Mouse (Mus musculus): ENCODE measurements around the gene Cdk7. TPM values are rescaled to one million over a fixed set of nuclear protein-coding genes. Genes with fewer than 3 reads are reported as not detected.
"Not testable (repeated sequence)": the region's sequence is repeated elsewhere in the genome, so short reads cannot be mapped to it uniquely, and the experiment has no call there.

Gene Cdk7
- polyA plus RNA-seq, 1 experiment from 2014 or later, result 83.0 TPM

DNA sequence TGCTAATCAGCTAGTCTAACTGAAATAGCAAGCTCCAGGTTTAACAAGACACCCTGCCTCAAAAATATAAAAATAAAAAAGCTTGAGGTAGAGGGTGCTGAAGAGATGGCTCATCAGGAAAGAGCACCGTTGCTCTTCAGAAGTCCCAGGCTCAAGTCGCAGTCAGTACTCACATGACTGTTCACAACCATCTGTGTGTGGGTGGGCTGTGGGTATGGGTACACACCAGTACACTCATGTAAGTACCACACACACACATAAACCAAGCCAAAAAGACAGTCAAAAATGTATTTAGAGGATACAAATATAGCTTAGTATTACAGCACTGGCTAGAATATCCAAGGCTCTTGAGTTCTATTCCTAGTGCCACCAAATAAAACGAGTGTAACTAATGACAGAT is 15.4 kb upstream of the Cdk7 start:
- H3K4me3 ChIP-seq, result no peak overlapping the region
- no peak for DNase-seq (ENCODE audit: low spot score)
- no peak overlapping the region for H3K27ac ChIP-seq
- H3K4me1 ChIP-seq (replicated peaks), result peaks cover 14% of the 10 kb centered on the region
- H3K9me3 ChIP-seq, result no peaks in the 10 kb centered on the region
- H3K36me3 ChIP-seq, result no peaks in the 10 kb centered on the region
- no peaks in the 10 kb centered on the region for H3K27me3 ChIP-seq (ENCODE audit: insufficient read depth, poor library complexity, severe bottlenecking)
- 83% methylated on average over 3 of the region's 3 CpGs for WGBS

DNA sequence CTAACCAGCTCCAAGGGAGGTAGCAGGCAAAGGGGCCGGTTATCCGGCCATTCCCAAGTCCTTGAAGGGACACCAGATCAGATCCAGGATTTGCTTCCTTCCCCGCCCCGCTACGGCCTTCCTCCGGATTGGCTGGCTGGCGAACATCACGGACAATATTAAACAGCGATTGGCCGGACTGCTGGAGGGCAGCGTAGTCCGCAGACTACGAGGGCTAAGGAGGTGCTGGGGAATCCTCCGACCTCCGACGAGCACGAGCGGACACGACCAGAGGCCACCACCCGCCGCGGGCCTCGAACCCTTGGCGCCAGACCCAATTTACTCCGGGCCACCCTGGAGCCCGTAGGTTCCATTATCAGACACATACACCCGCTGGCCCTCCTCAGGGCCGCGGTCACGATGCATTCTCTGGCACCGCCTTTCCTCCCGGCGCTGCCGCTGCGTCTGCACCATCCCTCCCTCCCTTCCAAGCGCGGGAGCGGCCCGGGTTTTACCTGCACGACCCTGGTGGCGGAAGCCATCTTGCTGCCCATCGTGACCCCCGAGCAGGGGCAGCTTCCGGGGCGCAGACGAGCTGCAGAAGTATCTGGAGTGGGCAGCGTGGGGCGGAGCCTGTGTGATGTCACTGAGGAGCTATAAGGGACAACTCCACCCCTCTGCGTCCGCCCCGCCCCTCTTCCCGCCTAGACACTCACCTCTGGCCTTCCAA is 13.5 kb upstream of the Cdk7 start, which contains the start of gene Mrps36:
Gene Mrps36 (minus strand): TSS at position 624 of the 709 bp plus-strand sequence.
- Histone ChIP-seq H3K4me3 (peak within 1 kb of the TSS; percentile 78), H3K4me1 (replicated peaks) (peaks cover 14% of the 10 kb centered on the region), H3K36me3 (peaks cover 7% of the 10 kb centered on the region; the same call in 1 of the 2 replicates), H3K27me3 (ENCODE audit: insufficient read depth, poor library complexity, severe bottlenecking) (no peaks in the 10 kb centered on the region), H3K27ac (peak within 1 kb of the TSS; percentile 96), H3K9me3 (no peaks in the 10 kb centered on the region)
- under 1% methylated on average over 52 of the region's 52 CpGs for WGBS
- peak; percentile 94 for DNase-seq (ENCODE audit: low spot score)

DNA sequence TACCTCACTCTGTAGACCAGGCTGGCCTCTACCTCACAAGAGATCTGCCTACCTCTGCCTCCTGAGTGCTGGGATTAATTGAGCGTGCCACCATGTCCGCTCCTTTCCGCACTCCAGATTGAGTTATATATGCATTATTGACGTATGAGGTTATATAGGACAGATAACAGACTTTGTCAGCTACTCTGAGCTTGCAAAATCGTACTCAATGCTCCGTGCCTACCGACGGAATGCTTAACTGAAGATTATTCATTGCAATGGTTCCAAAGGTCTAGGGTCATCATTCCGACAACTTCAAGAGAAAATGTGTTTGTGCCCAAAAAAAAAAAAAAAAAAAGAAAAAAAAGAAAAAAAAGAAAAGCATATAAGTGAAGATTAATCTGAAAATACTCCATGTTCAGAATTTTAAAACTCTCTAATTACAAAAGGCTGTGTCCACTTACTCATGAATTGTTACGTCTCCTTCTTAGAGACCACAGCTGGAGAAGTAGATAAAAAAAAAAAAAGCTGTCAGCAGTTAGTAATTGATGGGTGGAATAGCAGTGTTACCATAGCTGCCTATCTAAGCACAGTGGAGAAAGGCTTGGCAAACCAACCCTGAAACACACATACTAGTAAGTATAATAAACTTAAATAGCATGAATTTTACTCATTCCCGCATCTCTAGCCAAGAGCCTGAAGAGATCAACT is 12.8 kb upstream of the Cdk7 start:
- Histone ChIP-seq H3K4me1 (replicated peaks) (peaks cover 14% of the 10 kb centered on the region), H3K27ac (peak overlapping the region; percentile 96), H3K4me3 (peak overlapping the region; percentile 78), H3K27me3 (ENCODE audit: insufficient read depth, poor library complexity, severe bottlenecking) (no peaks in the 10 kb centered on the region), H3K9me3 (no peaks in the 10 kb centered on the region), H3K36me3 (peaks cover 11% of the 10 kb centered on the region)
- 70% methylated on average over 11 of the region's 11 CpGs for whole genome bisulfite sequencing
- DNase-seq (ENCODE audit: low spot score), result no peak

DNA sequence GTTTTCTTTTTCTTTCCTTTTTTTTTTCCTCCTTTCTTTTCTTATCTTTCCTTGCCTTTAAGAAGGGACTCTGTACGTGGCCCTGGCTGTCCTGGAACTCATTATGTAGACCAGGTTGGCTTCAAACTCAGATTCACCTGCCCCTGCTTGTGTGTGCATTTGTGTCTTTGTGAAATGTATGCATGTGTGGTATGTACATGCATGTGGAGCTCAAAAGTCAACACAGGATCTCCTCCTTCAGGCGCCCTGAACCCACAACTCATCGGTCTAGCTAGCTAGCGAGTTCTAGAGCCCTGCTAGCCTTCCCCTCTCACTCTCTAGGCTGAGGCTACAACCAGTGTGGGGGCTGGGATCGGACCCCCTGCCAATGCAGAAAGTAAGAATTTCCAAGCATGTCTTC is 12.1 kb upstream of the Cdk7 start:
- Histone ChIP-seq H3K4me3 (no peak overlapping the region), H3K27ac (no peak overlapping the region), H3K9me3 (no peaks in the 10 kb centered on the region), H3K27me3 (ENCODE audit: insufficient read depth, poor library complexity, severe bottlenecking) (no peaks in the 10 kb centered on the region), H3K4me1 (replicated peaks) (peaks cover 14% of the 10 kb centered on the region), H3K36me3 (peaks cover 17% of the 10 kb centered on the region)
- WGBS, result 92% methylated on average over 5 of the region's 5 CpGs
- no peak for DNase-seq (ENCODE audit: low spot score)

DNA sequence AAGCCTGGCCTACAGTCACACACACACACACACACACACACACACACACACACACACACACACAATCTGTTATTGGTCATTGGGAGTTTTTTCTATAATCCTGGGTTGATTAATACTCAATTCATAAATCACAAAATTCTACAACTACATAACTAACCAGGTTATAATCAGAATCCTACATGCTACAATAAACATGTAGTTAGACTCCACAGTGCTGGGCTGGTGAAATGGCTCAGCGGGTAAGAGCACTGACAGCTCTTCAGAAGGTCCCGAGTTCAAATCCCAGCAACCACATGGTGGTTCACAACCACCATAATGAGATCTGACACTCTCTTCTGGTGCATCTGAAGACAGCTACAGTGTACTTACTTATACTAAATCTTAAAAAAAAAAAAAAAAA is 2.0 kb upstream of the Cdk7 start:
- Histone ChIP-seq H3K9me3 (no peaks in the 10 kb centered on the region), H3K4me1 (replicated peaks) (peaks cover 14% of the 10 kb centered on the region), H3K27me3 (ENCODE audit: insufficient read depth, poor library complexity, severe bottlenecking) (no peaks in the 10 kb centered on the region), H3K27ac (no peak overlapping the region), H3K36me3 (peaks cover 43% of the 10 kb centered on the region), H3K4me3 (no peak overlapping the region)
- no peak for DNase-seq (ENCODE audit: low spot score)
- 95% methylated on average over 2 of the region's 2 CpGs for WGBS

DNA sequence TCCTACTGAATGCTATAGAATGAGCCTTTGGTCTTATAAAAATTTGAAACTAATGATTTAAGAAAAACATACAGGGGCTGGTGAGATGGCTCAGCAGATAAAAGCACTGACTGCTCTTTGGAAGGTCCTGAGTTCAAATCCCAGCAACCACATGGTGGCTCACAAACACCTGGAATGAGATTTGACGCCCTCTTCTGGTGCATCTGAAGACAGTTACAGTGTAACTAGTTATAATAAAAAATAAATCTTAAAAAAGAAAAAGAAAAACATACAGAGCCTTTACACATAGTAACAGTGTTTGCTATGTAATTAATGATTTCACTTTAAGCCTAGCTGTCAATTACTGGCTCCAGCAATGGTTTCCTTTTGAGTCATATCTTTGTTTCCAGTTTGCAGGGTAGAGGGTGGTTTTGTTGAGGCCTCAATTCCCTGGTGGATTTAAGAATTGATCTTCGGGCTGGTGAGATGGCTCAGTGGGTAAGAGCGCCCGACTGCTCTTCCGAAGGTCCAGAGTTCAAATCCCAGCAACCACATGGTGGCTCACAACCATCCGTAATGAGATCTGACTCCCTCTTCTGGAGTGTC is 815 bp upstream of the Cdk7 start:
- Histone ChIP-seq H3K4me1 (replicated peaks) (peaks cover 14% of the 10 kb centered on the region), H3K36me3 (peaks cover 48% of the 10 kb centered on the region), H3K27ac (peak overlapping the region; percentile 94), H3K4me3 (0 out of 2 replicates have a peak overlapping the region, but pooled peaks have one; percentile 92)
- H3K9me3 ChIP-seq; H3K27me3 ChIP-seq (ENCODE audit: insufficient read depth, poor library complexity, severe bottlenecking); DNase-seq (ENCODE audit: low spot score): not testable (repeated sequence)
- WGBS, result 91% methylated on average over 6 of the region's 6 CpGs

DNA sequence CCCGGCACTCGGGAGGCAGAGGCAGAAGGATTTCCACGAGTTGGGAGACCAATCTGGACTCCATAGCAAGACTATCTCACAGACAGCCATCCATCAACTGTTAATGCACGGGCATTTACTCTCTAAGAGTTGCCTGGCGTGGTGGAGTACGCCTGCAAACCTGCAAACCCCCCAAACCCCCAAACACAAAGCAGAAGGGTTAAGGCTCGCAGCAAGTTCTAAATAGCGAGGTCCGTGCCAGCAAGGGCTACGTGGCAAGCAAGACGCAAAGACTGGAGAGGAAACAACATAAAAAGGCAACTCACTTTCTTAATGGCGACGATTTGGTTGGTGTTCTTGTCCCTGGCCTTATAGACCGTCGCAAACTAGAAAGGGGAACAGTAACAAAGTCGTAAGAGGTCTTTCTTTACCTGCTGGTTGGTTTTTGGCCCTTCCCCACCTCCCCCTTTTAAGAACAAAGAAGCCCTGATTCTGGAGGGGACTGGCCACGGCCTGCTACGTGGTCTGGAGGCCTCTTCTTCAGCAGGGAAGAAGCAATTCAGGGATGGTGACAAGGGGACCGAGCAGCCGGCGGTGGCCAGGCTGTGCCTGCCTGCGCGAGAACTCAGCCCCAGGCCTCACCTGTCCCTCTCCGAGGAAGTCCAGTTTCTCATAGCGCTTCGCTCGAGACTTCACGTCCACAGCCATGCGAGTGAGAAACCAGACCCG is 432 bp downstream of the Cdk7 start:
- 2% methylated on average over 30 of the region's 30 CpGs for WGBS
- Histone ChIP-seq H3K27me3 (ENCODE audit: insufficient read depth, poor library complexity, severe bottlenecking) (no peaks in the 10 kb centered on the region), H3K36me3 (peaks cover 48% of the 10 kb centered on the region), H3K4me3 (peak overlapping the region; percentile 92), H3K4me1 (replicated peaks) (peaks cover 14% of the 10 kb centered on the region), H3K27ac (peak overlapping the region; percentile 94), H3K9me3 (no peaks in the 10 kb centered on the region)
- DNase-seq (ENCODE audit: low spot score), result no peak

DNA sequence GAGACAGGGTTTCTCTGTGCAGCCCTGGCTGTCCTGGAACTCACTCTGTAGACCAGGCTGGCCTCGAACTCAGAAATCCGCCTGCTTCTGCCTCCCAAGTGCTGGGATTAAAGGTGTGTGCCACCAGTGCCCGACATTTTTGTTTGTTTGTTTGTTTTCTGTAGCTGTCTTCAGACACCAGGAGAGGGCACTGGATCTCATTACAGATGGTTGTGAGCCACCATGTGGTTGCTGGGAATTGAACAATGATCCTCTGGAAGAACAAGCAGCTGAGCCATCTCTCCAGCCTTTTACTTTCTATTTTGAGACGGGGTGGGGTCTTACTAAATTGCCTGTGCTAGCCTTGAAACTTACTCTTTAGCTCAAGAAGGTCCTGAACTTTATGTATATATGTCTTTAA is 2.2 kb downstream of the Cdk7 start:
- Histone ChIP-seq H3K4me1 (replicated peaks) (peaks cover 14% of the 10 kb centered on the region), H3K36me3 (peaks cover 51% of the 10 kb centered on the region)
- DNase-seq (ENCODE audit: low spot score); H3K27ac ChIP-seq; H3K9me3 ChIP-seq; H3K4me3 ChIP-seq; H3K27me3 ChIP-seq (ENCODE audit: insufficient read depth, poor library complexity, severe bottlenecking): not testable (repeated sequence)
- 94% methylated on average over 4 of the region's 4 CpGs for WGBS

DNA sequence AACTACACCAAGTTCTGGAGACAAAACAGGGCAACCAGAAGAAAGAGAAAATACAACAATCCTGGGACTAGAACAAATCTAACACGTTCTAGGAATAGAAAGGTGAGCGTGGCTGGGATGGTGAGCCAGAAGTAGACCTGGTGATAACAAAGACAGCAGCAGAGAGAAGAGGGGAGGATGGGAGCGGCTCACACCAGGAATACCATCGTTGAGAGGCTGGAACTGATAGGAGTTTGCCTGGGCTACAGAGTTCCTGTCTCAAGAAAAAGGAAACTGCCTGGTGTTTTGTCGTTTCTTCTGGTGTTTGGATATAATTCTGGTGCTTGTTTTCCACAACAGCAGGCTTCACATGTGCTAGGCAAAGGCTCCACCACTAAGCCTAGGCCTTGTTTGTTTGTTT is 2.7 kb downstream of the Cdk7 start:
- Histone ChIP-seq H3K4me3 (0 out of 2 replicates have a peak overlapping the region, but pooled peaks have one; percentile 9), H3K27me3 (ENCODE audit: insufficient read depth, poor library complexity, severe bottlenecking) (no peaks in the 10 kb centered on the region), H3K27ac (no peak overlapping the region), H3K4me1 (replicated peaks) (peaks cover 14% of the 10 kb centered on the region), H3K36me3 (peaks cover 55% of the 10 kb centered on the region), H3K9me3 (no peaks in the 10 kb centered on the region)
- DNase-seq (ENCODE audit: low spot score), result no peak
- WGBS, result 93% methylated on average over 5 of the region's 5 CpGs

DNA sequence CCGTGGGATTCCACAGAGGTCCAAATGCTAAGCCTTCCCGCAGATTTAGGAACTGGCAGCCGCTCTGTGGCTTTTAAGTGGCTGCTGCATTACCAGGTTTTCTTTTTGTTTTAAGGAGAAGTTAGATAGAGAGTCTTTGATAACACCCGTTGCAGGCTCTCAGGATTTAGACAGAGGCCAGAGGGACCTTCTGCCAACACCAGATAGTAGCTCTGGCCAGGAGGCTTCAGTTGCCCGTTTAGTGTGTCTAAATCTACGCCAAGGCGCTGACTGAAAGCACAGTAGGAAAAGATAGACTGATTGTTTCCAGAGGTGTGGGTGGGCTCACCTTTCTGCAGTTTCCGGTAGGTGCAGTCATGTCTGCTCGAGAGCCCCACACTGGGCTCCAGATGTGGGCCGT is 5.5 kb downstream of the Cdk7 start:
- no peaks in the 10 kb centered on the region for H3K27me3 ChIP-seq (ENCODE audit: insufficient read depth, poor library complexity, severe bottlenecking)
- no peak overlapping the region for H3K27ac ChIP-seq
- DNase-seq (ENCODE audit: low spot score), result no peak
- WGBS, result 89% methylated on average over 10 of the region's 10 CpGs
- H3K4me3 ChIP-seq, result no peak overlapping the region
- H3K9me3 ChIP-seq, result no peaks in the 10 kb centered on the region
- peaks cover 14% of the 10 kb centered on the region for H3K4me1 ChIP-seq (replicated peaks)
- H3K36me3 ChIP-seq, result peaks cover 82% of the 10 kb centered on the region

DNA sequence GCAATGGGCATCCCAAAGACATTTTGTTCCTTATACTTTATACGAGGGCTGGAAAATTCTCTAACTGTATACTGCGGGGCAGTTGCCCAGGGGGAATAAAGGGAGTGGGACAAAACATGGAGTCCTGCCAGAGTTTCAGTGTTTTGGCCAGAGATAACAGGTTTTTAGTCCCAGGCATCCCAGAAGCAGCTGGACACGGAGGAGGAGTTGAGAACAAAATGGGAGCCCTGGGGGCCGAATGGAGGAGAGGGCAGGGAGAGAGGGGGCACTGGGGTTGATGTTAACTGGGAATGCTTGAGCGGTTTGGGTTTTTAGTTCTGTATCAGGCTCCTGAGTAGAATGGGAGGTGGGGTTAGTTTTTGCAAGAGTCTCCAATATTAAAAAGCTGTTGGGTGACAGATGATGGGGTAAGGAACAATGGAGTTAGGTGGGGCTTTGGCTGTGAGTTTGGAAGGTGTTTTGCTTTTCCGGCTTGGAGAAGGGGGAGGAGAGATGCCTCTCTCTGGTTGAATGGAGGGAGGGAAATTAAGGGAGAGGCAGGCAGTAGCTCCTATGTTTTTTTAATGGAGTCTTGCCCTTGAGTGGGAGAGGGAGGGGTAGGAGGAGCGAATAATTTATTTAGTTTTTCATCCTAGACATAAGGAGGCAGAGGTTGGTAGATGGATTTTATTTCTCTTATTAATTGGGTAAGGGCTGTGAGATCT is 6.5 kb downstream of the Cdk7 start:
- Histone ChIP-seq H3K27me3 (ENCODE audit: insufficient read depth, poor library complexity, severe bottlenecking) (no peaks in the 10 kb centered on the region), H3K27ac (no peak overlapping the region), H3K9me3 (no peaks in the 10 kb centered on the region), H3K4me3 (no peak overlapping the region), H3K4me1 (replicated peaks) (peaks cover 4% of the 10 kb centered on the region), H3K36me3 (peaks cover 91% of the 10 kb centered on the region)
- no peak for DNase-seq (ENCODE audit: low spot score)
- WGBS, result 82% methylated on average over 7 of the region's 7 CpGs

DNA sequence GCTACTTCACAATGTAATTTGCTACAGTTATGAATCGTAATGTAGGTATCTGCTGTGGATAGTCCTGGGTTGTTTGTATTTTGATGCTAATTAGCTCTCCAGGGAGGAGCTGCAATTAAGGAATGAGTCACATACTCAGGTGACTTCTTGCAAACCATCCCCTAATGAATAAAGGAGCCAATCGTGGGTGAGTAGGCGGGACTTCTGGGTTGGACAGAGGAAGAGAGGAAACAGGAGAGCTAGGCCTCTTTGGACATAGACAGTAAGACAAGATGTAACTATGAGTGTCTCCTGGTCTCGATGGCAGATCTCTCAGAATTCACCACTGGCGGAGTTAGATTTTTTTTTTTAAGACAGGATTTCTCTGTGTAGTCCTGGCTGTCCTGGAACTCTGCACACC is 9.1 kb downstream of the Cdk7 start:
- no peak for DNase-seq (ENCODE audit: low spot score)
- whole genome bisulfite sequencing, result 93% methylated on average over 5 of the region's 5 CpGs
- Histone ChIP-seq H3K27me3 (ENCODE audit: insufficient read depth, poor library complexity, severe bottlenecking) (no peaks in the 10 kb centered on the region), H3K36me3 (peaks cover 91% of the 10 kb centered on the region), H3K4me3 (no peak overlapping the region), H3K4me1 (replicated peaks) (no peaks in the 10 kb centered on the region), H3K9me3 (no peaks in the 10 kb centered on the region), H3K27ac (no peak overlapping the region)
